Mouse (Mus musculus): ENCODE results near the gene Usp38. TPM values are rescaled to one million over a fixed set of nuclear protein-coding genes. Genes with fewer than 3 reads are reported as not detected.
"Not testable (repeated sequence)": the region's sequence is repeated elsewhere in the genome, so short reads cannot be mapped to it uniquely, and the experiment has no call there.

The Usp38 gene
- polyA plus RNA-seq (2012; rRNA removed), result 10.5 and 11.5 TPM in 2 replicates

DNA sequence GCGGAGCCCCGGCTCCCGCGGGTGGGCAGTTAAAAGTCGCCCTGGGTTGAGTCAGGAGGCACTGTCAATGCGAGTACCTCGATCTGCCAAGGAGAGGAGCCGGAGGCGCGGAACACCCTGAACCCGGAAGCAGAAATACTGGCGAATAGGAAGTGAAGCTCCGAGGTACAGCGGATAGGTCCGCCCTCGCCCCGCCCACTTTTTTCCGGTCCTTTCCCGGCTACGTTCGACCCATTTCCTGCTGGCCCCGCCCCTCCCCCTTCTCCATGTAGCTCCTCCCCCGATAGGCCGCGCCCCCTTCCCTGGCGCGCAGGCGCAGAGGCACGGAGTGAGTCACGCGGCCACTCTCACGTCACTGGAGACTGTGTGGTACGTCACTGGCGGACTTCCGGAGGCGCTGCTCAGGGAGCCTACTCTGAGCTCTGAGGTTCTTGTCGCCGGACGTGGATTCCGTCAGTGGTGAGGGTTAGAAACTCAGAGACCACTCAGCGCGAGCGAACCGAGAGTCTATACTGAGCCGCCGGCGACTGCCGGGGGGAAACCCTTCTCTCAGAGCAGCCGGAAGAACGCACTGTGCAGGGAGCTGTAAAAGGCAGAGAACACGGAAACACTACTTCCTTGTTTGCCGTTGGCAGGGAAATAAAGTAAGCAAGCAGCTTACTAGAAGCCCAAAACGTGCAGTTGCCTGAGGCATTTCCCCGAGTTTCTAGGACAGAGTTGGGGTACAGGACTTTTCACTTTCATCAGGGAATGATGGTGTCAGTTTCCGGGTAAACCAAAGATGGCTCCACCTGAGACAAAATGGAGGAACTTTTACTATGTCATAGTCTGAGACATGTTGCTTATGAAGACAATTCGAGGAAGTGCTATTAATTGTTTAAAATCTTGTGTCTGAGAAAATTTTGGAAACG, at the start of gene Usp38:
Gene Usp38, minus strand, starts transcription at position 140 of the 911 bp plus-strand sequence.
- no peak for DNase-seq (ENCODE audit: low read depth)

- DNase-seq (ENCODE audit: low read depth), result no peak
Observed at GRCm38 (mm10) chr8:81062566-81062965, 47.8 kb upstream of the Usp38 start.

- DNase-seq (ENCODE audit: low read depth), result no peak
Observed at GRCm38 (mm10) chr8:81061950-81062349, 47.2 kb upstream of the Usp38 start.

GRCm38 (mm10) chr8:81044201-81044600, 29.5 kb upstream of the Usp38 start:
- no peak for DNase-seq (ENCODE audit: low read depth)

DNA sequence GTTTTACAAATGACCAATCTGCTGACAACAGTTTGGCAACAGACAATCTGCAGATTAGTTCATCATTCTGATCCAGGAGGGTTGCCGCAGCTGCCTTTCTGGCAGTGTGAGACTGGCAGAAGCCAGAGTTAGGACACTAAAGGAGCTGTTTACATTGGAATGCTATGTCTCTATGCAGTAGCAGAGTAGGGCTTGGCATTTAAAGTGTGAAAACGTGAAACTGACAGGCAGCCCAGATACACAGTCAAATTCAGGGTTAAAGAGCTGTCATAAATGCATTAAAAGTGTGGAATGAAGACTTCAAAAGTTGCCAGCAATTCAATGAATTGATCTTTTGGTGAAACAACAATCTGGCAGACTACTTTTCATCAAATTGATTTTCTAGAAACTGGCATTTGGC, 13.3 kb upstream of the Usp38 start:
- no peak for DNase-seq (ENCODE audit: low read depth)

DNA sequence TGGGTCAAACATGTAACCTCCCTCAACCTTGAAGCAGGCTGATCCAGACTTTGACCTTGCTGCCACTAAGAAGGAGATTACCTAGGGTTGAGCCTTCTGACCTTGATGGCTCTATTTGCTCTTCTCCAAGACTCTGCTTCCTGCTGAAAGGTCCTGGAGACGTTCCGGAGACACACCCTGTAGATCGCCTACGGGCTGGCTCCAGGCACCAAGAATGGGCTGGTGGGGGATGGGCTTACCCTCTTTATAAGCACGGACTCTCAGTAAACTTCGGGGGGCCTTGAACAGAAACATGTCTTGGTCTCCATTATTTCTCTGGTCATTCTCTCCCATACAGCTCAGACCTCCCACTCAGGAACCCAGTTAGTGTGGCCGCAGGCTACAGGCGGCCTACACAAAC, 2.8 kb upstream of the Usp38 start:
- not testable (repeated sequence) for DNase-seq (ENCODE audit: low read depth)

GRCm38 (mm10) chr8:81013811-81014530, 757 bp downstream of the Usp38 start:
- DNase-seq (ENCODE audit: low read depth), result no peak

GRCm38 (mm10) chr8:81012699-81013098, 2.0 kb downstream of the Usp38 start:
- DNase-seq (ENCODE audit: low read depth), result no peak

GRCm38 (mm10) chr8:81012031-81012560, 2.6 kb downstream of the Usp38 start:
- DNase-seq (ENCODE audit: low read depth), result no peak

- DNase-seq (ENCODE audit: low read depth), result no peak
Observed at GRCm38 (mm10) chr8:81010386-81010785, 4.3 kb downstream of the Usp38 start.

GRCm38 (mm10) chr8:81005114-81005513, 9.6 kb downstream of the Usp38 start:
- DNase-seq (ENCODE audit: low read depth), result no peak

DNA sequence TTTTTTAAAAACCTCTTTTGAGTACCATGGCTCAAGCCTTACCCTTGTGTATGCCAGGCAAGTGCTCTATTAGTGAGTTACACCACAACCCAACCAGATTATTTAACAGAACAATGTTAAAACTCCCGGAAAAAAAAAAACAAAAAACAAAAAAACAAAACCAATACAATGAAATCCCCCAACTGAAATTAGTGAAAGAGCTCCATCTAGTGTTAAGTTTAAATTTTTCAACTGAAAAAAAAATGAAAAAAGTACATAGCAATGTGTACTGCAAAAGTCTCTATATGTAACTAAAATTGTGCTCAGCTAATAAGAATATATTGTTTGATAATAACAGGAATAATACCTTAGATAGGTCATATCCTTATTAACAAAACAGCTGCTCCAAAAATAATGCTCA, 18.1 kb downstream of the Usp38 start:
- DNase-seq (ENCODE audit: low read depth), result no peak

DNA sequence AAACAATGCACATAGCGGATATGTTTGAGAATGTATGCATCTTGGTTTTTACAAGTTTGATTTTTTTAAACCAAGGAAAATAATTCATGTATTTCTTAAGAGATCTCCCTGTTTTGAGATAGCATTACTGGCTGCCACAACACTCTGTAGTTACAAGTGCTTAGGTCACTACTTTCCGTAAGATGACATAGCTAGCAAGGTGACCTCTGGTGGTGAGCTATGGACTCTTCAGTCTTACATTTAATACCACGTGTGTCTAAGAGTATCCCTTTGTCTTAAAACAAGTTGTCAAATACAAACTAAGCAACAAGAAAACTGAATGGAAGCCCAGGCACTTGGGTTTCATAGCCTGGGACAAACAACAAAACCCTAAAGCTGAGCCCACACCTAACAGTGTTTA, 22.8 kb downstream of the Usp38 start:
- no peak for DNase-seq (ENCODE audit: low read depth)

GRCm38 (mm10) chr8:80982829-80983228, 31.9 kb downstream of the Usp38 start:
- DNase-seq (ENCODE audit: low read depth), result no peak

DNA sequence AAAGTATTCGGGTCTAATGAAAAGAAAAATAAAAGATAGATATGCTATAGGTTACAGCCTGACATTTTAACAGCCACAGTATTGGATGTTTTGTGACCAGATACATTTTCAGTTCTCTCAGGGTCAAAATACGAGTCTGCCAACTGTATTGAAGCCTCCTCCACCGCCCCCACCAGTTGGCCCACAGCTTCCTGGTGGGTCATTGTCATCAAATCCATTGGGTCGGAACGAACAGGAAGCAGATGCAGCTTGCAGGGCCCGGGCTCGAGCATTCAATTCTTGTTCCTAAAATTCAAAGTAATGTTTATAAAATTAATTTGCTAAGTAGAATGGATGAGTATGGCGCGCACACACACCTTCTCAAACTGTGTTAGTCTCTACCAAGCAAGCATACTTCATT, 33.0 kb downstream of the Usp38 start:
- DNase-seq (ENCODE audit: low read depth), result no peak

- no peak for DNase-seq (ENCODE audit: low read depth)
Observed at GRCm38 (mm10) chr8:80980063-80980462, 34.7 kb downstream of the Usp38 start.

DNA sequence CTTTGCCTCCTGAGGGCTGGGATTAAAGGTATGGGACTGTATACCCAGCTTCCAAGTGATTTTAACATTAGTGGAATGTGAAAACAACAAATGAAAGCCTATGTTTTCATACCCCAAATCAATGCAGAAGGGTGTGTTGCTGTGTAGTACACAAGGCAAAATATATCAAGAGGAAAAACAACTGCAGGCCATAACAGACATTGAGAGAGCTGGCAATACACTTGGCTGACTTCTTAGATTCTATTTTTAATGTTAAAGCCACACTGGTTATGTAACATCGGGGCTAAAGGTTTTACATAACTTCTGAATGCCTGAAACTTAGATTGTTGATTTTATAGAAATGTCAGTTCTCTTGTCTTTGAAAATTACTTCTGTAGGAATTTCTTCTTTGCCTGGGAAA, 37.5 kb downstream of the Usp38 start:
- no peak for DNase-seq (ENCODE audit: low read depth)

GRCm38 (mm10) chr8:80971150-80971549, 43.6 kb downstream of the Usp38 start:
- DNase-seq (ENCODE audit: low read depth), result no peak

GRCm38 (mm10) chr8:80970000-80970685, 44.6 kb downstream of the Usp38 start:
- DNase-seq (ENCODE audit: low read depth), result no peak

DNA sequence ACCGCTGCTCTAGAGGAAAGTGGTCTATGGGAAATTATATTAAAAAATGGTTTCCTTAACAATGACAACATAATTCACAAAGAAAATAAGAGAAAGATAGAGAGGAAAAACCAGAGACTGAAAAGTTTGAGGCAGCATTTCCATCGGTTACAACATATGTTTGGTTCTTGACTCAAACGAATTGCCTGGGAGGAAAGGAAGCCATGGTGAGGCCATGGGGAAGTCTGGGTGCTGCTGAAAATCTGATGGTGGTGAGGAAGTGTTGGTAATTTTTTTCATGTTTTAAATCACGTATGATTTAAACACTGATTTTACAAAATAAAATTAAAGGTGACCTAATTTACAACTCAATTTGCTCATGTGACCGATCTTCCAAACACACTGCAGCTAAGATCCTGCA, 45.3 kb downstream of the Usp38 start:
- no peak for DNase-seq (ENCODE audit: low read depth)

GRCm38 (mm10) chr8:80963095-80963494, 51.6 kb downstream of the Usp38 start:
- no peak for DNase-seq (ENCODE audit: low read depth)

GRCm38 (mm10) chr8:80962592-80962983, 52.1 kb downstream of the Usp38 start:
- DNase-seq (ENCODE audit: low read depth), result no peak

All from gonadal fat pad, adult 2 months (tissue).